Mouse (Mus musculus): ENCODE results near the gene T.

Gene T

GRCm38 (mm10) chr17:8432179-8432800 is 1.9 kb upstream of the T start:
- DNase-seq (ENCODE audit: extremely low read depth, insufficient read length, low spot score) = no peak

- DNase-seq (ENCODE audit: extremely low read depth, insufficient read length, low spot score) = no peak
These were observed 874 bp upstream of the T start for GRCm38 (mm10) chr17:8433121-8433977.

- DNase-seq (ENCODE audit: extremely low read depth, insufficient read length, low spot score) = no peak
These were observed 2.0 kb downstream of the T start for GRCm38 (mm10) chr17:8436184-8436583.

GRCm38 (mm10) chr17:8444062-8444461 is 9.8 kb downstream of the T start:
- DNase-seq (ENCODE audit: extremely low read depth, insufficient read length, low spot score) = no peak

- DNase-seq (ENCODE audit: extremely low read depth, insufficient read length, low spot score) = no peak
These were observed 13.5 kb downstream of the T start for GRCm38 (mm10) chr17:8447676-8448192.

- no peak for DNase-seq (ENCODE audit: extremely low read depth, insufficient read length, low spot score)
These were observed 14.1 kb downstream of the T start for GRCm38 (mm10) chr17:8448324-8448723.

GRCm38 (mm10) chr17:8455196-8455595 is 21.0 kb downstream of the T start:
- no peak for DNase-seq (ENCODE audit: extremely low read depth, insufficient read length, low spot score)

GRCm38 (mm10) chr17:8455601-8456000 is 21.4 kb downstream of the T start:
- DNase-seq (ENCODE audit: extremely low read depth, insufficient read length, low spot score) = no peak

GRCm38 (mm10) chr17:8456856-8457460 is 22.7 kb downstream of the T start:
- DNase-seq (ENCODE audit: extremely low read depth, insufficient read length, low spot score) = no peak

- no peak for DNase-seq (ENCODE audit: extremely low read depth, insufficient read length, low spot score)
These were observed 27.3 kb downstream of the T start for GRCm38 (mm10) chr17:8461568-8461967.

GRCm38 (mm10) chr17:8463482-8464128 is 29.4 kb downstream of the T start:
- peak; percentile 17 for DNase-seq (ENCODE audit: extremely low read depth, insufficient read length, low spot score)

GRCm38 (mm10) chr17:8467771-8468170 is 33.5 kb downstream of the T start:
- DNase-seq (ENCODE audit: extremely low read depth, insufficient read length, low spot score) = no peak

- DNase-seq (ENCODE audit: extremely low read depth, insufficient read length, low spot score) = peak; percentile 14
These were observed 34.6 kb downstream of the T start for GRCm38 (mm10) chr17:8468716-8469344.

GRCm38 (mm10) chr17:8478554-8478953 is 44.3 kb downstream of the T start:
- no peak for DNase-seq (ENCODE audit: extremely low read depth, insufficient read length, low spot score)

- DNase-seq (ENCODE audit: extremely low read depth, insufficient read length, low spot score) = no peak
These were observed 45.4 kb downstream of the T start for GRCm38 (mm10) chr17:8479493-8480128.

- no peak for DNase-seq (ENCODE audit: extremely low read depth, insufficient read length, low spot score)
These were observed 47.6 kb downstream of the T start for GRCm38 (mm10) chr17:8481797-8482196.

- no peak for DNase-seq (ENCODE audit: extremely low read depth, insufficient read length, low spot score)
These were observed 48.7 kb downstream of the T start for GRCm38 (mm10) chr17:8482876-8483275.

GRCm38 (mm10) chr17:8484246-8484645 is 50.0 kb downstream of the T start:
- no peak for DNase-seq (ENCODE audit: extremely low read depth, insufficient read length, low spot score)

- no peak for DNase-seq (ENCODE audit: extremely low read depth, insufficient read length, low spot score)
These were observed 50.9 kb downstream of the T start for GRCm38 (mm10) chr17:8485146-8485545.

- DNase-seq (ENCODE audit: extremely low read depth, insufficient read length, low spot score) = no peak
These were observed 53.6 kb downstream of the T start for GRCm38 (mm10) chr17:8487824-8488223.

Measured in 3134 (cell line).